Mouse (Mus musculus): Measurements from ENCODE around the gene Atxn7l1. TPM values are rescaled to one million over a fixed set of nuclear protein-coding genes. Genes with fewer than 3 reads are reported as not detected.
A peak's percentile ranks its signal among the peaks of the same experiment; 100 is the strongest.

The Atxn7l1 gene
- polyA plus RNA-seq, 1 experiment from 2014 or later, result 14.4 TPM

- WGBS, result 59% methylated on average over 8 of the region's 8 CpGs
- DNase-seq, result no peak
- no peaks in the 10 kb centered on the region for H3K9me3 ChIP-seq (ENCODE audit: low read depth, low read length)
- H3K4me3 ChIP-seq (ENCODE audit: low read depth, low read length), result no peak overlapping the region
- no peak overlapping the region for H3K4me2 ChIP-seq
- H3K27ac ChIP-seq (ENCODE audit: low read depth), result no peak overlapping the region
- no peaks in the 10 kb centered on the region for H3K36me3 ChIP-seq (ENCODE audit: insufficient read depth)
- TF ChIP-seq CTCF (IDR thresholded peaks at IDR 0.05; ENCODE audit: low read depth), result no peak
- no peaks in the 10 kb centered on the region for H3K27me3 ChIP-seq (ENCODE audit: insufficient read depth, low read length)
- H3K4me1 ChIP-seq (ENCODE audit: insufficient read depth), result 0 out of 2 replicates have a peak, but pooled peaks cover 7% of the 10 kb centered on the region
- no peak for ATAC-seq (ENCODE audit: insufficient read depth)
- no peak overlapping the region for H3K9ac ChIP-seq
These were observed 136.9 kb downstream of the Atxn7l1 start for GRCm38 (mm10) chr12:33284344-33284936.

GRCm38 (mm10) chr12:33285354-33285753 is 137.9 kb downstream of the Atxn7l1 start:
- no peak overlapping the region for H3K9ac ChIP-seq
- H3K36me3 ChIP-seq (ENCODE audit: insufficient read depth), result no peaks in the 10 kb centered on the region
- H3K4me2 ChIP-seq, result no peak overlapping the region
- WGBS, result 27% methylated on average over 4 of the region's 4 CpGs
- H3K4me3 ChIP-seq (ENCODE audit: low read depth, low read length), result no peak overlapping the region
- 0 out of 2 replicates have a peak, but pooled peaks cover 7% of the 10 kb centered on the region for H3K4me1 ChIP-seq (ENCODE audit: insufficient read depth)
- H3K27ac ChIP-seq (ENCODE audit: low read depth), result no peak overlapping the region
- DNase-seq (peak; percentile 27), ATAC-seq (ENCODE audit: insufficient read depth) (no peak)
- H3K27me3 ChIP-seq (ENCODE audit: insufficient read depth, low read length), result no peaks in the 10 kb centered on the region
- no peaks in the 10 kb centered on the region for H3K9me3 ChIP-seq (ENCODE audit: low read depth, low read length)
- no peak for TF ChIP-seq CTCF (IDR thresholded peaks at IDR 0.05; ENCODE audit: low read depth)

- no peaks in the 10 kb centered on the region for H3K36me3 ChIP-seq (ENCODE audit: insufficient read depth)
- ATAC-seq (ENCODE audit: insufficient read depth) (no peak), DNase-seq (peak; percentile 55)
- 0 out of 2 replicates have a peak, but pooled peaks cover 7% of the 10 kb centered on the region for H3K4me1 ChIP-seq (ENCODE audit: insufficient read depth)
- WGBS, result 61% methylated on average over 9 of the region's 9 CpGs
- no peaks in the 10 kb centered on the region for H3K9me3 ChIP-seq (ENCODE audit: low read depth, low read length)
- H3K27ac ChIP-seq (ENCODE audit: low read depth), result no peak overlapping the region
- H3K27me3 ChIP-seq (ENCODE audit: insufficient read depth, low read length), result no peaks in the 10 kb centered on the region
- H3K4me3 ChIP-seq (ENCODE audit: low read depth, low read length), result no peak overlapping the region
- H3K9ac ChIP-seq, result no peak overlapping the region
- H3K4me2 ChIP-seq, result no peak overlapping the region
- TF ChIP-seq CTCF (IDR thresholded peaks at IDR 0.05; ENCODE audit: low read depth), result no peak
These were observed 138.6 kb downstream of the Atxn7l1 start for GRCm38 (mm10) chr12:33285933-33286649.

GRCm38 (mm10) chr12:33287686-33288085 is 140.2 kb downstream of the Atxn7l1 start:
- Histone ChIP-seq H3K9me3 (ENCODE audit: low read depth, low read length) (no peaks in the 10 kb centered on the region), H3K4me3 (ENCODE audit: low read depth, low read length) (no peak overlapping the region), H3K4me1 (ENCODE audit: insufficient read depth) (0 out of 2 replicates have a peak, but pooled peaks cover 7% of the 10 kb centered on the region), H3K9ac (no peak overlapping the region), H3K4me2 (no peak overlapping the region), H3K27me3 (ENCODE audit: insufficient read depth, low read length) (no peaks in the 10 kb centered on the region), H3K27ac (ENCODE audit: low read depth) (no peak overlapping the region), H3K36me3 (ENCODE audit: insufficient read depth) (no peaks in the 10 kb centered on the region)
- DNase-seq, result no peak
- WGBS, result 55% methylated on average over 3 of the region's 3 CpGs
- TF ChIP-seq CTCF (IDR thresholded peaks at IDR 0.05; ENCODE audit: low read depth), result no peak
- no peak for ATAC-seq (ENCODE audit: insufficient read depth)

GRCm38 (mm10) chr12:33288746-33289145 is 141.3 kb downstream of the Atxn7l1 start:
- Histone ChIP-seq H3K36me3 (ENCODE audit: insufficient read depth) (no peaks in the 10 kb centered on the region), H3K4me2 (no peak overlapping the region), H3K27ac (ENCODE audit: low read depth) (no peak overlapping the region), H3K4me3 (ENCODE audit: low read depth, low read length) (no peak overlapping the region), H3K27me3 (ENCODE audit: insufficient read depth, low read length) (no peaks in the 10 kb centered on the region), H3K9ac (no peak overlapping the region), H3K4me1 (ENCODE audit: insufficient read depth) (0 out of 2 replicates have a peak, but pooled peaks cover 7% of the 10 kb centered on the region), H3K9me3 (ENCODE audit: low read depth, low read length) (no peaks in the 10 kb centered on the region)
- 42% methylated on average over 2 of the region's 2 CpGs for WGBS
- DNase-seq (no peak), ATAC-seq (ENCODE audit: insufficient read depth) (no peak)
- TF ChIP-seq CTCF (IDR thresholded peaks at IDR 0.05; ENCODE audit: low read depth), result no peak

- H3K27me3 ChIP-seq (ENCODE audit: insufficient read depth, low read length), result no peaks in the 10 kb centered on the region
- H3K4me2 ChIP-seq, result peak overlapping the region; percentile 79
- ATAC-seq (ENCODE audit: insufficient read depth) (peak; percentile 90), DNase-seq (peak; percentile 92)
- WGBS, result 0% methylated on average over 14 of the region's 14 CpGs
- no peaks in the 10 kb centered on the region for H3K9me3 ChIP-seq (ENCODE audit: low read depth, low read length)
- H3K4me3 ChIP-seq (ENCODE audit: low read depth, low read length), result peak overlapping the region; percentile 40
- no peaks in the 10 kb centered on the region for H3K36me3 ChIP-seq (ENCODE audit: insufficient read depth)
- H3K27ac ChIP-seq (ENCODE audit: low read depth), result 0 out of 2 replicates have a peak overlapping the region, but pooled peaks have one; percentile 22
- peak overlapping the region; percentile 30; the same call in 1 of the 2 replicates for H3K9ac ChIP-seq
- TF ChIP-seq CTCF (IDR thresholded peaks at IDR 0.05; ENCODE audit: low read depth), result no peak
- H3K4me1 ChIP-seq (ENCODE audit: insufficient read depth), result peaks cover 3% of the 10 kb centered on the region; the same call in 1 of the 2 replicates
These were observed 154.6 kb downstream of the Atxn7l1 start for GRCm38 (mm10) chr12:33302070-33302469.

All from lung, embryonic 14.5 days (tissue).